Mouse (Mus musculus) CH12.LX (cell line): ENCODE measurements around the gene Gm45521. TPM values are rescaled to one million over a fixed set of nuclear protein-coding genes. Genes with fewer than 3 reads are reported as not detected.

Experiments
- DNase-seq: peaks from one replicate; pipeline ENCODE4 v3.0.0-alpha.2; 2013; ENCODE audit errors: extremely low read depth
- H3K27ac ChIP-seq: 2 replicates; pipeline ENCODE4 v1.5.1; 2012; ENCODE audit warnings: low read depth, mild to moderate bottlenecking, control low read depth, moderate library complexity; ENCODE audit not compliant: insufficient read depth
- H3K27me3 ChIP-seq: replicated peaks from 2 replicates; pipeline ENCODE3; 2012; ENCODE audit warnings: inconsistent platforms
- H3K36me3 ChIP-seq, 2 experiments: replicated peaks in 1 of 2; 2 replicates each; pipeline versions ENCODE3 to v1.6.1; 2012; ENCODE audit warnings: inconsistent platforms in 1 of 2, low read length in 1 of 2, mild to moderate bottlenecking in 1 of 2, mixed read lengths in 1 of 2, moderate library complexity in 1 of 2; ENCODE audit not compliant: control insufficient read depth in 1 of 2, insufficient read depth in 1 of 2
- H3K4me1 ChIP-seq, 2 experiments: 2 replicates each; pipeline ENCODE4 v1.6.1; 2012; ENCODE audit warnings: inconsistent platforms in 1 of 2, moderate library complexity in 1 of 2; ENCODE audit not compliant: insufficient read depth in 2 of 2, control insufficient read depth in 1 of 2
- H3K4me2 ChIP-seq: 2 replicates; pipeline ENCODE4 v1.6.1; 2012; ENCODE audit warnings: low read depth, mild to moderate bottlenecking, control low read depth; ENCODE audit not compliant: poor library complexity, insufficient read depth, severe bottlenecking
- H3K4me3 ChIP-seq, 3 experiments: fragments of 150-350 bp in 1 of 3; sonication (generic) in 1 of 3; replicated peaks in 1 of 3; 2 replicates each; pipeline versions ENCODE3 to v1.5.1; 2011 to 2012; ENCODE audit warnings: low read depth in 2 of 3, low read length in 2 of 3, mild to moderate bottlenecking in 2 of 3, moderate library complexity in 2 of 3, control low read depth in 1 of 3, improper control_type of control experiment in 1 of 3, inconsistent platforms in 1 of 3, mixed read lengths in 1 of 3; ENCODE audit not compliant: poor library complexity in 1 of 3
- H3K79me2 ChIP-seq: replicated peaks from 2 replicates; pipeline ENCODE4 v1.6.1; 2012; ENCODE audit warnings: mild to moderate bottlenecking, moderate library complexity; ENCODE audit not compliant: control insufficient read depth, poor library complexity, insufficient read depth, severe bottlenecking; ENCODE audit errors: extremely low read depth
- H3K9ac ChIP-seq: 2 replicates; pipeline ENCODE4 v1.6.1; 2012; ENCODE audit warnings: low read depth, mild to moderate bottlenecking, control low read depth, moderate library complexity; ENCODE audit not compliant: insufficient read depth
- H3K9me3 ChIP-seq: replicated peaks from 2 replicates; pipeline ENCODE3; 2012; ENCODE audit warnings: low read length, inconsistent platforms, mixed read lengths
- BHLHE40 ChIP-seq: IDR thresholded peaks from 2 replicates; pipeline ENCODE4 v1.6.1; 2011; ENCODE audit warnings: mild to moderate bottlenecking, low read depth, low read length, improper control_type of control experiment
- CHD1 ChIP-seq: IDR thresholded peaks from 2 replicates; pipeline ENCODE4 v1.6.1; 2012; ENCODE audit warnings: low read depth, low read length, improper control_type of control experiment, inconsistent platforms
- CHD2 ChIP-seq: IDR thresholded peaks from 2 replicates; pipeline ENCODE4 v1.6.1; 2011; ENCODE audit warnings: low read length, improper control_type of control experiment
- CTCF ChIP-seq, 2 experiments: IDR thresholded peaks in 1 of 2; conservative IDR thresholded peaks in 1 of 2; 2 replicates each; pipeline ENCODE4 v1.5.1; 2011 to 2012; ENCODE audit warnings: low read depth in 2 of 2, low read length in 2 of 2, improper control_type of control experiment in 1 of 2, inconsistent platforms in 1 of 2, mild to moderate bottlenecking in 1 of 2, moderate library complexity in 1 of 2
- GABPA ChIP-seq: IDR thresholded peaks from 2 replicates; pipeline ENCODE4 v1.6.1; 2012; ENCODE audit warnings: low read depth, low read length, improper control_type of control experiment, inconsistent platforms; ENCODE audit not compliant: insufficient replicate concordance
- IRF4 ChIP-seq: IDR thresholded peaks from 2 replicates; pipeline ENCODE4 v1.6.1; 2014; ENCODE audit warnings: low read depth, mild to moderate bottlenecking, inconsistent platforms, low read length, improper control_type of control experiment
- JUND ChIP-seq: conservative IDR thresholded peaks from 2 replicates; pipeline ENCODE4 v1.6.1; 2011; ENCODE audit warnings: low read depth, low read length, improper control_type of control experiment
- MAFK ChIP-seq: IDR thresholded peaks from 2 replicates; pipeline ENCODE4 v1.6.1; 2011; ENCODE audit warnings: low read length, improper control_type of control experiment; ENCODE audit not compliant: insufficient replicate concordance
- MAZ ChIP-seq: IDR thresholded peaks from 2 replicates; pipeline ENCODE4 v1.6.1; 2012; ENCODE audit warnings: low read depth, mild to moderate bottlenecking, inconsistent platforms, low read length, improper control_type of control experiment, moderate library complexity
- MYC ChIP-seq: IDR thresholded peaks from 2 replicates; pipeline ENCODE4 v1.6.1; 2011; ENCODE audit warnings: low read depth, mild to moderate bottlenecking, improper control_type of control experiment, low read length
- NRF1 ChIP-seq: IDR thresholded peaks from 2 replicates; pipeline ENCODE4 v1.6.1; 2014; ENCODE audit warnings: low read depth, mild to moderate bottlenecking, inconsistent platforms, low read length, improper control_type of control experiment, moderate library complexity
- PAX5 ChIP-seq: IDR thresholded peaks from 2 replicates; pipeline ENCODE4 v1.6.1; 2012; ENCODE audit warnings: low read length, inconsistent platforms, mixed read lengths
- POLR2A ChIP-seq: IDR thresholded peaks from 2 replicates; pipeline ENCODE4 v1.6.1; 2011; ENCODE audit warnings: low read depth, mild to moderate bottlenecking, improper control_type of control experiment, low read length
- POLR2AphosphoS2 ChIP-seq: IDR thresholded peaks from 2 replicates; pipeline ENCODE4 v1.6.1; 2011; ENCODE audit warnings: low read depth, low read length, improper control_type of control experiment
- RAD21 ChIP-seq: IDR thresholded peaks from 2 replicates; pipeline ENCODE4 v1.6.1; 2011; ENCODE audit warnings: low read depth, mild to moderate bottlenecking, low read length, improper control_type of control experiment, moderate library complexity
- RCOR1 ChIP-seq: conservative IDR thresholded peaks from 2 replicates; pipeline ENCODE4 v1.6.1; 2012; ENCODE audit warnings: low read depth, mild to moderate bottlenecking, inconsistent platforms, low read length, improper control_type of control experiment
- SIN3A ChIP-seq: IDR thresholded peaks from 2 replicates; pipeline ENCODE4 v1.6.1; 2012; ENCODE audit warnings: low read length, improper control_type of control experiment, inconsistent platforms
- SMC3 ChIP-seq: IDR thresholded peaks from 2 replicates; pipeline ENCODE4 v1.6.1; 2011; ENCODE audit warnings: low read depth, low read length, improper control_type of control experiment
- USF2 ChIP-seq: conservative IDR thresholded peaks from 2 replicates; pipeline ENCODE4 v1.6.1; 2011; ENCODE audit warnings: low read depth, low read length, improper control_type of control experiment
- ZKSCAN1 ChIP-seq: IDR thresholded peaks from 2 replicates; pipeline ENCODE4 v1.6.1; 2012; ENCODE audit warnings: low read depth, inconsistent platforms, low read length, improper control_type of control experiment, borderline replicate concordance
- dilution Hi-C: fragments of 300-500 bp; cut with MboI; formaldehyde crosslinking; loops from 2 replicates; pipeline ENCODE4 v1.14.3; 2020; ENCODE audit warnings: low sequenced_read_pairs; ENCODE audit not compliant: extremely low pct_unique_long_range_greater_than_20kb, extremely low pct_ligation_motif_present
- in situ Hi-C: fragments of 300-500 bp; cut with MboI; formaldehyde crosslinking; loops from 3 replicates; pipeline ENCODE4 v1.14.3; 2019; ENCODE audit warnings: low sequenced_read_pairs, low pct_ligation_motif_present, low pct_unique_long_range_greater_than_20kb, mixed read lengths
- polyA plus RNA-seq: library from polyadenylated mRNA; unstranded; fragments of >175 nt; gene quantifications from 2 replicates; pipeline ENCODE4 v1.2.1, GENCODE M21; 2012; ENCODE audit warnings: low read depth; ENCODE audit not compliant: insufficient read length
- total RNA-seq, 2 experiments: library from RNA; depleted of rRNA; stranded (reverse); fragments of 300-350 nt in 1 of 2; fragments of >200 nt in 1 of 2; gene quantifications; 2 replicates each; pipeline ENCODE4 v1.2.3; 2012 to 2014

Gm45521 gene
- total and polyA plus RNA-seq, 3 experiments, result not detected

GRCm38 (mm10) chr14:7932151-7932550 is 24.9 kb upstream of the Gm45521 start:
- TF ChIP-seq JUND, result no peak
- TF ChIP-seq MAFK, result no peak
- TF ChIP-seq POLR2A, result no peak
- TF ChIP-seq PAX5, result no peak
- no peak for TF ChIP-seq POLR2AphosphoS2
- no peak for TF ChIP-seq BHLHE40
- TF ChIP-seq USF2, result no peak
- no peak for TF ChIP-seq RAD21
- TF ChIP-seq CHD1, result no peak
- no peak for TF ChIP-seq IRF4
- TF ChIP-seq MYC, result no peak
- TF ChIP-seq ZKSCAN1, result no peak
- TF ChIP-seq CHD2, result no peak
- no peak for TF ChIP-seq NRF1
- no peak for TF ChIP-seq CTCF (conservative IDR thresholded peaks at IDR 0.05 in 1 of 2, IDR thresholded peaks at IDR 0.05 in 1 of 2; ENCODE audit: low read depth in 2 of 2, low read length in 2 of 2)
- Histone ChIP-seq H3K27me3 (no peaks in the 10 kb centered on the region), H3K9ac (no peak overlapping the region), H3K36me3 (peaks cover 79 to 96% of the 10 kb centered on the region in 2 experiments), H3K9me3 (no peaks in the 10 kb centered on the region), H3K4me1 (peaks cover 4 to 15% of the 10 kb centered on the region in 2 experiments; a peak in 3 of 4 replicates), H3K27ac (no peak overlapping the region), H3K4me3 (no peak overlapping the region), H3K79me2 (no peaks in the 10 kb centered on the region), H3K4me2 (no peak overlapping the region)
- in situ Hi-C loops, result loop anchor here (10.0 kb wide), 1 partner anchor 117 kb away; the partner anchor contains the start of gene Flnb
- DNase-seq, result no peak
- dilution Hi-C loops, result no loop called here

GRCm38 (mm10) chr14:7934166-7934565 is 22.9 kb upstream of the Gm45521 start:
- in situ Hi-C loops, result loop anchor here (10.0 kb wide), 1 partner anchor 119 kb away; the partner anchor contains the start of gene Flnb
- TF ChIP-seq SMC3 (no peak), MAZ (no peak), SIN3A (no peak), GABPA (no peak), POLR2AphosphoS2 (no peak), RCOR1 (no peak), USF2 (no peak)
- TF ChIP-seq, all 38 proteins: peak for 0
- no peak overlapping the region for H3K4me2 ChIP-seq
- H3K4me3 ChIP-seq, result no peak overlapping the region
- H3K9me3 ChIP-seq, result no peaks in the 10 kb centered on the region
- no peaks in the 10 kb centered on the region for H3K27me3 ChIP-seq
- H3K27ac ChIP-seq, result no peak overlapping the region
- H3K9ac ChIP-seq, result no peak overlapping the region
- no peak for DNase-seq
- peaks cover 4 to 15% of the 10 kb centered on the region in 2 experiments; a peak in 3 of 4 replicates for H3K4me1 ChIP-seq
- peaks cover 76 to 99% of the 10 kb centered on the region in 2 experiments for H3K36me3 ChIP-seq
- H3K79me2 ChIP-seq, result no peaks in the 10 kb centered on the region
- dilution Hi-C loops, result no loop called here
